Mouse (Mus musculus): Measurements from ENCODE around the gene Tedc2. TPM values are rescaled to one million over a fixed set of nuclear protein-coding genes. Genes with fewer than 3 reads are reported as not detected.

Tedc2 gene
- polyA plus RNA-seq (2012; rRNA removed) = 13.1 and 15.0 TPM in 2 replicates

DNA sequence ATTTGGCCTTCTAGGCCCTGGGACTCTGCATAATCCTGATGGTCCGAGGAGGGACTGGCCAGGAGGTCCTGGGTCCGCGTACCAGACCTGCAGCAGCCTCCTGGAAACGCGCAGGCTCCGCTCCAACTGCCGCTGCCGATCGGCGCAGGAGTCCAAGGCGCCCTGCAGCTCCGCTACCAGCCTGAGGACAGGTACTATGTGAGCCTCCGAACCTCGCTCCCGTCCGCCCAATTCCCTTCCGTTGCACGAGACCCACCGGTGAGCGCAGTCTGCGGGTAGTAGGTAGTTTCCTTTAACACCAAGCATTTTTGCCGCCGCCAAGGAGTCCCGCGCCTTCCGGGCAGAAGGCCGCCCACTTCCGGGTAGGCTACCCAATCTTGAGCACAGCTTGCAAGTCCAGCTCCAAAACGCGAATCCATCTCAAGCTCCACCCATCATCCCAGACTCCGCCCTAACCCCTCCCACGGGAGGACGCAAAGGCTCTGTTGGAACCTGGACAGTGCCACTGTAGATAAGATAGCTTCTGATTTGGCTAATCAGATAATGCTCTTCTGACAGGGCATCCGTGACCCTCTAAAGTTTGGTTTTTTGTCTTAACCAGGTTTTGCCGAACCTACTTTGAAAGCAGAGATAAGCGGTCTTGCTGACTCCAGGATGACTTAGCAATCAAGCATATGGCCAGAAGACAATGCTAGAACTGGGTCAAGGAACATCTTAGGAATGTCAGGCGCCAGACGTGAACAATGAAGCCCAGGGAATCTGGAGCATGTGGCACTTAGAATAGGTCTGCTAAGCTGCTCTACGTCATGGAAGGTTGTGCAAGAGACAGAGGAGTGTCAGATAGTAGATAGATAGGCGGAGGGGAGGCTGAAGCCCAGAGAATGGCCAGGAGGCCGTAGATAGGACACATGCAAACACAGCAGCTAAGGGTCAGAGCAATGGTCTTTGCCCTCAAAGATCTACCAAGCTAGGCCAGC lies at the start of gene Tedc2:
Tedc2 (minus strand) TSS at position 417 of the 977 bp plus-strand sequence.

DNA sequence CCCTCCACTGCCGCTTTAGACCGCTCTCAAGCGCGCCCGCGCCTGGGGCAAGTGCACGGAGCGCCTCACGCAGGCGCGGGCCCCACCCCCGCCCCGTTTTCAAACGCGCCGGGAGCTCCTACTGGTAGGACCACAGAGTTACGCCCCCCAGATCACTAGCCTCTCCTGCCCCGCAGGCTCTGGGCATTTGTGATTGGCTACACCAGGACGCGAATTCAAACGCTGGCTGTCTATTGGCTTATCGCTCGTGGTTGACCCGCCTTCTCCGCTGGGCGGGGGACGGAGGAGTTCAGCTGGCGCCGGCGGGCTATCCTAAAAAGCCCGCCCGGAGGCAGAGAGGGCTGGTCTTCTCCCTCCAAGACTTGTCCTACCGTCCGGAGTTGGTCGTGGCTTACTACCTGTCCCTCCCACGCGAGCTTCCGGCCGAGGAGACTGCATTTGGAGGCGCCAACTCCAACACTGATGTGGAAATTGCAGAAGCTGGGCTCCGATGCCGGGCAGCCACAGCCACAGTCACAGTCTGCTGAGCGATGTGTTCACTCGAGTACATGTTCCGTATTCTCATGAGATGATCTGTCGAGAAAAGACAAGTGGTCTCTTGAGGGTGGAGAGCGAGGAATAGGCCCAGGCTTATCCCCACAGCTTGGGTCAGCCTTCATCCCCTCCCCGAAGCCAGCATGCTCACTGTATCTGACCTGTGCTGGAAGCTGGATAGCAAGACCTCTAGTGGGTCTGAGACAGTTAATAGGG lies 30.8 kb upstream of the Tedc2 start, which contains the start of gene Ccnf:
Ccnf (minus strand) TSS at position 165 of the 750 bp plus-strand sequence.

DNA sequence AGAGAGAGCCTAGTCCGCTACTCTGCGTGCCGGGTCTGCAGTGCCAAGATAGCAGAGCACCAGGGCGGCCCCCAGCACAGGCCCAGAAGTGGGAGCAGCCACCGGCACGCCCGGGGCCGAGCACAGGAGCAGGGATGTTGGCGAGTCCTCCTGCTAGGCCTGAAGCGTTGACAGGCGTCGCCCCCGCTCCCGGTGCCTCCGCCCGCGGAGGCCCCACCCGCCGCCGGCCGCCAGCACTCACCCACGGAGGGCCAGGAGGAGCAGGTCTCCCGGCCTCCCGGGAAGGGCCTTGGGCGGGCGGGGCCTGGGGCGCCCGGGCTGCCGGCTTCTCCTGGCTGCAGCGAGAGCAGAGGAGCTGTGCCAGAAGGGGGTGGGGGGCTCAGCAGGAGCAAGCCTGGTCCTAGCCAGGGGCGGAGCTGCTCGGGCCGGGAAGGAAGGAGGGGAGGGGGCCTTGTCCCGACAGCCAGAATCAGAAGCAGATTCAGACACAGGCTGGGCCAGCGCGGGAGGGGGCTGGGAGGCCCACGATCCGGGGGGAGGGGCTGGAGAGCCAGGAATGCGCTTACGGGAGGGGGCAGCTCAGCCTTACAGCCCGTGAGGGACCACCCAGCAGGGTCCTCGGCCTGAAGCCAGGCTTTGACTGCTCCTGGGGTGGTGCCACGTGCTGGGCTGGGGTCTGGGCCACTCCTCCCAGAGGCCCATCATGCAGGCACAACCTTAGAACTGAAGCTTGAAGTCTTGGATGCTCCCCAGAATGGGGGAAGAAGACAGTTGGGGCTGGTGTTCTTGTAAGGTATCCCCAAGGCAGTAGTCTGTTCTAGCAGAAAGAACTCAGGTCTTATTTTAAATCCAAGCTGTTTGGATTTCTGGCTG lies 11.4 kb downstream of the Tedc2 start, which contains the start of gene Ntn3:
Ntn3 (minus strand) TSS at position 489 of the 873 bp plus-strand sequence.

GRCm38 (mm10) chr17:24205284-24205888 lies 15.3 kb downstream of the Tedc2 start, which contains the start of gene Tbc1d24:
Tbc1d24 (minus strand) TSS chr17:24205562.

DNA sequence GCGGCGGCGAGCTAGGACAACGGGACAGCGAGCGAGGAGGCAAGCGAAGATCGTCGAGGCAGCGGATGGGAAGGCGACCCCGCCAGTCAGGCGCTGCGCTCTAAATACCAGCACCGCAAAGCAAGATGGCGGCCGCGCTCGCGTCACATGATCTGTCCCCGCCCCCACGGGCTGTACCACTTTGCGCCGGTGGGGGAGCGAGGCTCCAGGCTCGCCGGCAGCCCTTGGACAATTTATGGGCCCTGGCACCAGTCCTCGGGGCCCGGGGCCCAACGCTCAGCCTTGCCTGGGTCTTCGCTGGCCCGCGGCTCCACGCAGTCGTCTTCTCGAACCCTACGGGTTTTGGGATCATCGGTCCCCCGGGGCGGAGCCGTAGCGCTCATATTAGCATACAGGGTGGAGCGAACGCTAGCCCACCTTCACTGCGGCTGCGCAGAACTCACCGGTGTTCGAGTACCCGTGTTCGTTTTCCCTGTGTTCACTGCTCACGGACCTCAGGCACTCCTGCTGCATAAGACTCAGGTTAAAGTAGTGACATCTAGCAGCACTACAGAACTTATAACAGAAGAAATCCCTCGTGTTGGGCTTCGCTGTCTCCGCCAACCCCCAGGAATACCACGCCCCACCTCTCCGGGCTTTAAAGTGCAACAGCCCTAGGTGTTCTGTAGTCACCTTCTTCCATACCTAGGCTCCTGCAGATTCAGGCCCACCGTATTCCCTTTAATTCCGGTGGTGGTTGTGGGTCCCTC lies 51.2 kb downstream of the Tedc2 start, which contains the start of gene Atp6v0c:
Atp6v0c (minus strand) TSS at position 386 of the 749 bp plus-strand sequence.

Other genes with a start within 250 kb of the Tedc2 start
- 0.14 and 0.16 TPM in 2 replicates for gene Prss30, start 240.3 kb downstream of the Tedc2 start, polyA plus RNA-seq (2012; rRNA removed)
- not detected in 2 replicates for gene Prss22, start 222.8 kb downstream of the Tedc2 start, polyA plus RNA-seq (2012; rRNA removed)
- gene Prss27, start 182.7 kb downstream of the Tedc2 start, polyA plus RNA-seq (2012; rRNA removed) = not detected in 2 replicates
- gene Kctd5, start 147.4 kb downstream of the Tedc2 start, polyA plus RNA-seq (2012; rRNA removed) = 7.4 and 7.8 TPM in 2 replicates
- gene Pdpk1, start 69.9 kb downstream of the Tedc2 start, polyA plus RNA-seq (2012; rRNA removed) = 8.0 and 9.4 TPM in 2 replicates
- gene Amdhd2, start 57.1 kb downstream of the Tedc2 start, polyA plus RNA-seq (2012; rRNA removed) = 12.7 and 13.7 TPM in 2 replicates
- gene Atp6v0c, start 51.1 kb downstream of the Tedc2 start, polyA plus RNA-seq (2012; rRNA removed) = 277 and 289 TPM in 2 replicates
- 13.3 and 13.9 TPM in 2 replicates for gene Tbc1d24, start 15.3 kb downstream of the Tedc2 start, polyA plus RNA-seq (2012; rRNA removed)
- 0.30 and 0.37 TPM in 2 replicates for gene Ntn3, start 11.3 kb downstream of the Tedc2 start, polyA plus RNA-seq (2012; rRNA removed)
- gene Ccnf, start 30.6 kb upstream of the Tedc2 start, polyA plus RNA-seq (2012; rRNA removed) = 17.5 and 18.2 TPM in 2 replicates
- gene Abca17, start 130.2 kb upstream of the Tedc2 start, polyA plus RNA-seq (2012; rRNA removed) = not detected in 2 replicates
- 9.4 and 10.9 TPM in 2 replicates for gene Abca3, start 131.1 kb upstream of the Tedc2 start, polyA plus RNA-seq (2012; rRNA removed)
- gene Rnps1, start 193.7 kb upstream of the Tedc2 start, polyA plus RNA-seq (2012; rRNA removed) = 72.7 and 77.9 TPM in 2 replicates
- gene Eci1, start 205.8 kb upstream of the Tedc2 start, polyA plus RNA-seq (2012; rRNA removed) = 112 and 121 TPM in 2 replicates
- 2.2 and 2.4 TPM in 2 replicates for gene Dnase1l2, start 222.3 kb upstream of the Tedc2 start, polyA plus RNA-seq (2012; rRNA removed)
- 17.6 and 21.6 TPM in 2 replicates for gene E4f1, start 249.5 kb upstream of the Tedc2 start, polyA plus RNA-seq (2012; rRNA removed)
- gene Pgp, start 249.5 kb upstream of the Tedc2 start, polyA plus RNA-seq (2012; rRNA removed) = 21.3 and 23.2 TPM in 2 replicates

Measured in liver, embryonic 18 days (tissue).